Mouse (Mus musculus) ES-E14 (cell line): ENCODE data around the gene Os9.

Experiments
- CHD2 ChIP-seq: IDR thresholded peaks from 2 replicates; pipeline ENCODE4 v1.6.1; 2014; ENCODE audit warnings: mild to moderate bottlenecking, low read depth, low read length, inconsistent platforms
- HCFC1 ChIP-seq: IDR thresholded peaks from 2 replicates; pipeline ENCODE4 v1.6.1; 2012; ENCODE audit warnings: low read length, inconsistent platforms, borderline replicate concordance; ENCODE audit not compliant: insufficient read depth
- MAFK ChIP-seq: IDR thresholded peaks from 2 replicates; pipeline ENCODE4 v1.6.1; 2014; ENCODE audit warnings: mild to moderate bottlenecking, low read depth, low read length, inconsistent platforms; ENCODE audit not compliant: insufficient read depth

DNA sequence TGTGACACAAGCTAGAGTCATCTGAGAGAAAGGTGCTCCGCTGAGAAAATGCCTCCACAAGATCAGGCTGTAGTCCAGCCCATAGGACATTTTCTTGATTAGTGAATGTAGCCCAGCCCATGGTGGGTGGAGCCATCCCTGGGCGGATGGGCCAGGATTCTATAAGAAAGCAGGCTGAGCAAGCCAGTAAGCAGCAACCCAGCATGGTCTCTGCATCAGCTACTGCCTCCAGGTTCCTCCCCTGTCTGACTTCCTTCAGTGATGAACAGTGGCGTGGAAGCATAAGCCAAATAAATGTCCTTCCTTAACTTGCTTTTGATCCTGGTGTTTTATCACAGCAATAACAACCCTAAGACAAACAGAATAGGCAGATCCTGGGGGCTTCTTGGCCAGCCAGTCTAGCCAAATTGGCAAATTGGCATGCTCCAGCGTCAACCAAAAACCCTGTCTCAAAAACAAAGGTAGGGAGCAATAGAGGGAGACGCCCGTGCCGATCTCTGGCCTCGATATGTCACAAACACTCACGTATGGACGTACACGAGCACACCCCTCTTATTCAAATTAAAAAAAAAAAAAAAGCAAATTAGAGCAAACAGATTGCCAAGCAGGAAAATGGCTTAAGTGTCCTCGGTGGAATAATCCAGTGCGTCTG, 2.0 kb upstream of the Os9 start:
- TF ChIP-seq CHD2 (no peak), MAFK (no peak), HCFC1 (no peak)
